Mouse (Mus musculus): ENCODE measurements around the gene Zbtb17. TPM values are rescaled to one million over a fixed set of nuclear protein-coding genes. Genes with fewer than 3 reads are reported as not detected.

Gene Zbtb17
- polyA plus RNA-seq, 1 experiment from 2014 or later, result 34.8 TPM

- H3K36me3 ChIP-seq, result no peaks in the 10 kb centered on the region
- no peaks in the 10 kb centered on the region; the same call in 1 of the 2 replicates for H3K27me3 ChIP-seq (replicated peaks)
- H3K27ac ChIP-seq (replicated peaks), result no peak within 1 kb of the TSS
- no peaks in the 10 kb centered on the region for H3K9me3 ChIP-seq (replicated peaks)
- H3K9ac ChIP-seq (replicated peaks), result no peak within 1 kb of the TSS
- H3K4me2 ChIP-seq, result no peak within 1 kb of the TSS
- no peak within 1 kb of the TSS for H3K4me3 ChIP-seq (replicated peaks)
- WGBS, result 62% methylated on average over 7 of the region's 7 CpGs
- peaks cover 6% of the 10 kb centered on the region; the same call in 1 of the 2 replicates for H3K4me1 ChIP-seq
- no peak for ATAC-seq (ENCODE audit: low FRiP score)
Measured at GRCm38 (mm10) chr4:141415924-141416323, 28.5 kb upstream of the Zbtb17 start, which contains the start of gene Clcnkb. Gene Clcnkb, minus strand, starts transcription at chr4:141416014.

GRCm38 (mm10) chr4:141419398-141420191 is 24.9 kb upstream of the Zbtb17 start:
- Histone ChIP-seq H3K9ac (replicated peaks) (no peak overlapping the region), H3K36me3 (no peaks in the 10 kb centered on the region), H3K4me3 (replicated peaks) (no peak overlapping the region), H3K4me2 (no peak overlapping the region), H3K27ac (replicated peaks) (no peak overlapping the region), H3K9me3 (replicated peaks) (no peaks in the 10 kb centered on the region), H3K4me1 (peaks cover 7% of the 10 kb centered on the region; the same call in 1 of the 2 replicates), H3K27me3 (replicated peaks) (no peaks in the 10 kb centered on the region)
- whole genome bisulfite sequencing, result 69% methylated on average over 27 of the region's 27 CpGs
- ATAC-seq (ENCODE audit: low FRiP score), result no peak

GRCm38 (mm10) chr4:141420192-141420829 is 24.1 kb upstream of the Zbtb17 start, which contains the start of gene Hspb7:
Gene Hspb7, plus strand, starts transcription at chr4:141420779.
- no peak within 1 kb of the TSS for H3K4me3 ChIP-seq (replicated peaks)
- H3K4me1 ChIP-seq, result peaks cover 13% of the 10 kb centered on the region
- no peaks in the 10 kb centered on the region for H3K9me3 ChIP-seq (replicated peaks)
- WGBS, result 67% methylated on average over 9 of the region's 9 CpGs
- H3K4me2 ChIP-seq, result no peak within 1 kb of the TSS
- no peak within 1 kb of the TSS for H3K27ac ChIP-seq (replicated peaks)
- H3K36me3 ChIP-seq, result no peaks in the 10 kb centered on the region
- no peaks in the 10 kb centered on the region for H3K27me3 ChIP-seq (replicated peaks)
- no peak within 1 kb of the TSS for H3K9ac ChIP-seq (replicated peaks)
- ATAC-seq (ENCODE audit: low FRiP score), result no peak

GRCm38 (mm10) chr4:141420886-141421285 is 23.6 kb upstream of the Zbtb17 start:
- Histone ChIP-seq H3K4me2 (no peak overlapping the region), H3K27ac (replicated peaks) (no peak overlapping the region), H3K36me3 (no peaks in the 10 kb centered on the region), H3K4me1 (peaks cover 19% of the 10 kb centered on the region), H3K27me3 (replicated peaks) (no peaks in the 10 kb centered on the region), H3K9ac (replicated peaks) (no peak overlapping the region), H3K9me3 (replicated peaks) (no peaks in the 10 kb centered on the region), H3K4me3 (replicated peaks) (no peak overlapping the region)
- 58% methylated on average over 9 of the region's 9 CpGs for WGBS
- no peak for ATAC-seq (ENCODE audit: low FRiP score)

GRCm38 (mm10) chr4:141421423-141421822 is 23.0 kb upstream of the Zbtb17 start:
- H3K9me3 ChIP-seq (replicated peaks), result no peaks in the 10 kb centered on the region
- no peaks in the 10 kb centered on the region for H3K27me3 ChIP-seq (replicated peaks)
- H3K36me3 ChIP-seq, result no peaks in the 10 kb centered on the region
- H3K4me1 ChIP-seq, result peaks cover 24% of the 10 kb centered on the region
- no peak overlapping the region for H3K4me3 ChIP-seq (replicated peaks)
- H3K4me2 ChIP-seq, result no peak overlapping the region
- no peak for ATAC-seq (ENCODE audit: low FRiP score)
- no peak overlapping the region for H3K9ac ChIP-seq (replicated peaks)
- WGBS, result 56% methylated on average over 14 of the region's 14 CpGs
- H3K27ac ChIP-seq (replicated peaks), result no peak overlapping the region

DNA sequence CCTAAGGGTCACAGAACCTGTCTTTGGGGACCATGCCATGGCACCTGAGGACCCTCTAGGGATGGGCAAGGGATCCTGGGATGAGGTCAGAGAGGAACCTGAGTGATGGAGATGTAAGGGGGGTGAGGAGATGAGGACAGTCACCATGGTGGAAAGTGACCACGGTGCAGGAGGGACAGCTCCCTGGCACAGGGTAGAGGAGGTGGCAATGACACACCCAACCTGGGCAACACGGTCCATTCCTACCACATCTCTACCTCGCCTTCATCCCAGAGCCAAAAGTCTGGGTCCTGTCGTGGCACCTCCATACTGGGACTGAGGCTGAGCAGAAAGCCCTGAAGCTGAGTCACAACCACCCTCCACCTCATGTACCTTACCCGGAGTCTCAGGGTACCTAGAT is 21.6 kb upstream of the Zbtb17 start:
- Histone ChIP-seq H3K4me2 (no peak overlapping the region), H3K9ac (replicated peaks) (no peak overlapping the region), H3K27me3 (replicated peaks) (peaks cover 8% of the 10 kb centered on the region; the same call in 1 of the 2 replicates), H3K4me3 (replicated peaks) (no peak overlapping the region), H3K27ac (replicated peaks) (no peak overlapping the region), H3K36me3 (no peaks in the 10 kb centered on the region), H3K4me1 (peaks cover 27% of the 10 kb centered on the region), H3K9me3 (replicated peaks) (no peaks in the 10 kb centered on the region)
- WGBS, result 90% methylated on average over 5 of the region's 5 CpGs
- no peak for ATAC-seq (ENCODE audit: low FRiP score)

- 83% methylated on average over 5 of the region's 5 CpGs for WGBS
- Histone ChIP-seq H3K27me3 (replicated peaks) (peaks cover 8% of the 10 kb centered on the region; the same call in 1 of the 2 replicates), H3K9me3 (replicated peaks) (no peaks in the 10 kb centered on the region), H3K4me2 (no peak overlapping the region), H3K4me3 (replicated peaks) (no peak overlapping the region), H3K36me3 (no peaks in the 10 kb centered on the region), H3K9ac (replicated peaks) (no peak overlapping the region), H3K4me1 (peaks cover 27% of the 10 kb centered on the region), H3K27ac (replicated peaks) (no peak overlapping the region)
- no peak for ATAC-seq (ENCODE audit: low FRiP score)
Measured at GRCm38 (mm10) chr4:141423288-141423687, 21.2 kb upstream of the Zbtb17 start.

DNA sequence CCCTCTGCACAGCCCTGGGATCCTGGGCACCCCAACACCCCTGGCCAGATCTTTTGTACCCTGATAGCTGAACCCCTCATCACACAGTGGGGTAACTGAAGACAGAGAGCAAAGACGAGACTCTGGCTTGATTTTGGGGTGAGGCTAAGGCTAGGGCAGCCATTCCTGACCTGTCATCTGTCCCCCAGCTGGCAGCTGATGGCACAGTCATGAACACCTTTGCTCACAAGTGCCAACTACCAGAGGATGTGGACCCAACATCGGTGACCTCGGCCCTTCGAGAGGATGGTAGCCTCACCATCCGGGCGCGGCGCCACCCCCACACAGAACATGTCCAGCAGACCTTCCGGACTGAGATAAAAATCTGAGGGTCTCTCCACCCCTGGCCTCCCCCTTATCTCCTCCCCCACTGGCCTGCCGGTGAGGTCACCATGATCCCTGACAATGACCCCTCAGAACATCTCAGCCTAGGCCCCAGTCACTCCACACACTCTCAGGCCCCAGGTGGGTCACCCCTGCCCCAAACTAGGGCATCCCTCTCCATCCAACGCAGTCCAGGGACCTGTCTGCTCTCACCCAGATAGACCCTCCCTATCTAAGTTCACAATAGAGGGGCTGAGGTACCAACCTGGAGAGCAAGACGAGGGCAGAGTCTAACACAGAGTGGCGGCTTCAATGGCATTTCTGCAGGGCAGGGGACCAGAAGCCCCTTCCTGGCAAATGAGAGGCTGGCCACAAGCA is 20.6 kb upstream of the Zbtb17 start:
- H3K4me3 ChIP-seq (replicated peaks), result no peak overlapping the region
- H3K4me2 ChIP-seq, result no peak overlapping the region
- peaks cover 8% of the 10 kb centered on the region; the same call in 1 of the 2 replicates for H3K27me3 ChIP-seq (replicated peaks)
- H3K36me3 ChIP-seq, result no peaks in the 10 kb centered on the region
- no peak overlapping the region for H3K9ac ChIP-seq (replicated peaks)
- no peaks in the 10 kb centered on the region for H3K9me3 ChIP-seq (replicated peaks)
- WGBS, result 90% methylated on average over 13 of the region's 13 CpGs
- H3K4me1 ChIP-seq, result peaks cover 27% of the 10 kb centered on the region
- H3K27ac ChIP-seq (replicated peaks), result no peak overlapping the region
- no peak for ATAC-seq (ENCODE audit: low FRiP score)

DNA sequence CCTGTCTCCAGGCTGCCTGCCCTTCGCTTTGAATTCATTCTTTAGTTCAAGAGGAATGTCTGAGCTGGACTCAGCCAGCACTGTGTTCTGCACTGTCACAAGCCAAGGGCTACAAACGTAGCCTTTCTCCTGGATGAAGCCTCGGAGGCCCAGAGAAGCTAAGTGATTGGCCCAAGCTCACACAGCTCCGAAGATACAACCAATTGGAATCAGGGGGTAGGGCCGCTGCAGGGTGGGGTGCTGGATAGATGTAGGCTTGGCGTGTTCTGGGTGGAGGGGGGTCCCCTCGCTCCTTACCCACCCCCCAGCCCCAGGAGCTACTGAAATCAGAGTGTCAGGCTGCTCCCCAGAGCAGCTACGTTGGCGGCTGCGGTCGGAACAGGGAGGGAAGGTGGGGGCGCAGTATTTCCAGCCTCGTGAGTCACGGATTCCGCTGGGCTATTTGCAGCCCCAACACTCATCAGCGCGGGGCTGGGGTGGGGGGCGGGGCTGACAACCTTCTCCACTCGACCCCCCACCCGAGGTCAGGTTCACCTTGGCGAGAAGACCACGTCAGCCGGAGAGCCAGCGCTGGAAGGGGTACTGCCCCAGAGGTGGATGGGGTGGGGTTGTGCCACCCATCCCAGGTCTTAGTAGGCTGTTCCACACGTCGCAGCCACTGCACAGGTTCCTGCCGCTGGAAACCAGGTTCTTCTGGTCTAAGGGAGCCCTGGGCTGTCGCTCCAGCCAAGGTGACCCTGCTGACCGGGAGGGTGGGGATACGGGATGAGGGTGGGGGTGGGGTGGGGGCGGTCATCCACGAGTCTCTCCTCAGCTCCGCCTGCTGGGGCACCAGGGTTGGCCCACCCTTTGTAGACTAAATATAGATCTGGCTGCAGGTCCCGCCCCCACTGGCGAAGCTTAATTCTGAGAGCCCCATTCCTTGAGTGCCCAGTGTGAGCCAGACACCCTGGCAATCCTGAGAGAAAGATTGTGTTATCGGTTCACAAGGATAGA is 18.7 kb upstream of the Zbtb17 start:
- peak; percentile 97 for ATAC-seq (ENCODE audit: low FRiP score)
- Histone ChIP-seq H3K4me1 (peaks cover 25% of the 10 kb centered on the region), H3K27me3 (replicated peaks) (peaks cover 8% of the 10 kb centered on the region; the same call in 1 of the 2 replicates), H3K36me3 (no peaks in the 10 kb centered on the region), H3K9ac (replicated peaks) (peak overlapping the region; percentile 66), H3K4me2 (peak overlapping the region; percentile 86), H3K4me3 (replicated peaks) (peak overlapping the region; percentile 54), H3K27ac (replicated peaks) (peak overlapping the region; percentile 72), H3K9me3 (replicated peaks) (no peaks in the 10 kb centered on the region)
- WGBS, result 5% methylated on average over 36 of the region's 36 CpGs

DNA sequence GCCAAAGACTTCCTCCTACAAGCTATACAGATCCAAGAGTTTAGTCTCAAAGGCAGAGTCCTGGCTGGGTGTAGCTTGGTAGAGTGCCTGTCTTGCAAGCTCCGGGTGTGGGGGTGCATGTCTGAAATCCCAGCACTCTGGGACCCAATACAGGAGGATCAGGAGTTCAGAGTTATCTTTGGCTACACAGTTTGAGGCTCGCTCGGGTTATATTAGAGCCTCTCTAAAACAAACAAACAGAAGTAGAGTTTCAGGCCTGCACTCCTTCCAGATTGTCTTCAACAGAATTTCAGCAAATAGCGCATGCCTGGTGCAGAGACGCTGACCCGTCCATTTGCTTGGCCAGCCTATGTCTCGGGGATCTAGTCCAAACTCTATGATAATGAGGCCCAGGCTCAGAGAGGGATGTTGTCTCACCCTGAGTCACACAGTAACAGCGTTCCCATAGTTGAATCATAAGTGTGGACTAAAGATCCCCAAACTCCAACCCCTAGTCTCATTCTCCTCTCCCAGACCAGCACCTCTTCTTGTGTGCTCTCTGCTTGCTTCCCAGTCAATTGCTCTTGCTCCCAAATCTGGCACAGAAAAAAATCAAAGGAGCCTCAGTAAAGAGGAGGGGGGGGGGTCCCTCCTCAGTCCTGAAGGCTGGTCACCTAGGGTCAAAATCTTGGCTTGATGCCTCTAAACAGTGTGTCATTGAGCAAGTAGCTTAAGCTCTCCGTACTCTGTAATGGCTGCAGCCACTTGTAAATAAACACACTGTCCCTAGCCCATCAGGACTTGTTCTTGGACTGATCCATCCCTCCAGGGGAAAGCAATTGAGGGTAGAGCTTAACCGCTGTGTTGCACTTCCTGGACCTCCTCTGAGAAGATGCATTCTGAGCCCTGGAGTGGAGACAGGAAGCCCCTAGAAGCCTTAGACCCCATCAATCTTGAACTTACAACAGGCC is 17.4 kb upstream of the Zbtb17 start:
- H3K9ac ChIP-seq (replicated peaks), result no peak overlapping the region
- H3K4me2 ChIP-seq, result peak overlapping the region; percentile 86; the same call in 1 of the 2 replicates
- no peaks in the 10 kb centered on the region for H3K9me3 ChIP-seq (replicated peaks)
- no peak overlapping the region for H3K27ac ChIP-seq (replicated peaks)
- peaks cover 20% of the 10 kb centered on the region for H3K4me1 ChIP-seq
- WGBS, result 83% methylated on average over 10 of the region's 10 CpGs
- no peak overlapping the region for H3K4me3 ChIP-seq (replicated peaks)
- H3K27me3 ChIP-seq (replicated peaks), result peaks cover 8% of the 10 kb centered on the region; the same call in 1 of the 2 replicates
- no peak for ATAC-seq (ENCODE audit: low FRiP score)
- no peaks in the 10 kb centered on the region for H3K36me3 ChIP-seq

Data from neural tube, embryonic 15.5 days (tissue).